Mouse (Mus musculus) liver, adult 2 months (tissue): Measurements from ENCODE around the gene Il4i1.

ENCODE experiments used
- CTCF ChIP-seq: fragments of 200-500 bp; IDR thresholded peaks from 2 replicates; pipeline ENCODE4 v1.5.1; 2011; ENCODE audit warnings: low read depth, low read length, control low read depth
- POLR2A ChIP-seq: fragments of 200-500 bp; IDR thresholded peaks from 2 replicates; pipeline ENCODE4 v1.6.1; 2011; ENCODE audit warnings: low read length, control low read depth; ENCODE audit not compliant: insufficient read depth; ENCODE audit errors: extremely low read depth

GRCm38 (mm10) chr7:44884637-44885036, 68.5 kb downstream of the Il4i1 start:
- TF ChIP-seq CTCF (no peak), POLR2A (no peak)
